Mouse (Mus musculus) heart, postnatal 4 days (tissue): ENCODE data around the gene Zfp280b. TPM values are rescaled to one million over a fixed set of nuclear protein-coding genes. Genes with fewer than 3 reads are reported as not detected.
"Not testable (repeated sequence)": the region's sequence is repeated elsewhere in the genome, so short reads cannot be mapped to it uniquely, and the experiment has no call there.

Experiments
- DNase-seq: peaks from one replicate; pipeline ENCODE4 v3.0.0; 2021
- microRNA-seq, 2 experiments: library from miRNA; unstranded; fragments of <30 nt; microRNA quantifications; one replicate each; pipeline ENCODE4 v1.2.0; 2021 to 2022
- total RNA-seq, 2 experiments: library from RNA; stranded (reverse); gene quantifications; 2 replicates each; pipeline ENCODE4 v1.2.3; 2021

The Zfp280b gene
- total RNA-seq, 2 experiments from 2014 or later, result 11.8 to 12.2 TPM

DNA sequence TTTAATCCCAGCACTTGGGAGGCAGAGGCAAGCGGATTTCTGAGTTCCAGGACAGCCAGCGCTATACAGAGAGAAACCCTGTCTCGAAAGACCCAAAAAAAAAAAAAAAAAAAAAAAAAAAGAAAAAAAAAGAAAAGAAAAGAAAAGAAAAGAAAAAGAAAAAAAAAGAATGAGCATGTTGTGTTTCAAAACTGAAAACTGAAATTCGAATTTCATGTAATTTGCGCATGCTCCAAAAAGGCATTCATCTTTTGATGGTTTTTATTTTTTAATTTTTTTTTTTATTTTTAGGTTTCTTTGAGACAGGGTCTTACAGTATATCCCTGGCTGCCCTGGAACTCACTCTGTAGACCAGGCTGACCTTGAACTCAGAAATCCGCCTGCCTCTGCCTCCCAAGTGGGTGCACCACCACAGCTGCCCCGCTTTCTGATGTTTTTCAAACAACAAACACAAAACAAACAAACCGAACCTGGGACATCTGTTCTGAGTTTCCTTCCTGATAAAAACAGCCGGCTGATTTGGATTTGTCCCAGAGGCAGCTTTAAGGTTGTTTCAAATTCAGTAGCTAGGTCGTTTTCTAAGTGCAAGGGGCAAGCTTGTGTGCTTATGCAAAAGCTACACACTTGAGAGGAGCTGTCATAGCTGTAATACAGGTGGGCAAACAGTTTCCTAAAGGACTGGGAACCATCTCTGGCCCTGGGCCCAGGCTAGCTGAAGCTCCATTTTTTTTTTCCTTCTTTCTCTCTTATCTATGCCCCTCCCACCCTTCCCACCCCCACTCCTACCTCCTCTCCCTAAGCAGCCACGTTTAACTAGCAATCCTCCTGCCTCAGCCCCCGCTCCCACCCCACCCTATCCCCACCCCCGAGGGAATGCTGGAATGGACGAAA lies 694 bp upstream of the Zfp280b start:
- DNase-seq, result no peak

DNA sequence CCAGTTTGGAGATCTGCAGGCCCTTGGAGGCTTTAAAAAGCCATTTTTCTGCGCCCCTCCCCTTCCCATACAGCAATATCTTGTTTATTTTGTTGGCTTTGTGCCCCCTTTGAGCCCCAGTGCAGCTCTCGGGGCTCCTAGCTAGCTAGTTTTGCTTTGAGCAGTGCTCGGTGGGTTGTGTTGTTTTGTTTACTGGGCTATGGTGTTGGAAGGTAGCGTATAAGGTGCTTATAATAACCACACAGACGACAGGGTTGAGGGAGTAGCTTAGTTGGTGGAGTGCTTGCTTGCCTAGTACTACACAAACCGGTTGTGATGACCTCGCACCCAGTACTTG lies 637 bp downstream of the Zfp280b start:
- no peak for DNase-seq

DNA sequence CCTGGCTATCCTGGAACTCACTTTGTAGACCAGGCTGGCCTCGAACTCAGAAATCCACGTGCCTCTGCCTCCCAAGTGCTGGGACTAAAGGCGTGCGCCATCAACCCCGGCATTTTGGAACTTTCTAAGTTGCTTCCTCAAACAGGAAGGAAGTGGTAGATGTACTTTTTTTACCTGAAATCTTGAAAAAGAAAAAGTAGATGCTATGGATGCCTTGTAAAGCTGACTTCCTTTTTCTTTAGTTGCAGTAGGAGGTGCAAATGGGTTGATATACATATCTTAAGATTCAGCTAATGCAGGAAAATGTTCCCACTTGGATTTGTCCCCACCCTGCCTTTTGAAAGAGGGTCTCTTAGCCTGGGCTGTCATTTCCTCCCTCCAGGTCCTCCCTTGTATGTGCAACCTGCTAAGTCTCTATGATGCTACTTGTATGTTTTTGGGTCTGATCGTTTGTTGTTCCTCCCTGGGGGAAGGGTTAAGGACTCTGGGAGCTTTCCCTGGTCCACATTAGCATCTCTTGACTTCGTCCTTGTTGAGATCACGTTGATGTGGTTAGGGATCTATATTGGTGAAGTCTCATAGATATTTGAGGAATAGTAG lies 1.7 kb downstream of the Zfp280b start:
- no peak for DNase-seq

DNA sequence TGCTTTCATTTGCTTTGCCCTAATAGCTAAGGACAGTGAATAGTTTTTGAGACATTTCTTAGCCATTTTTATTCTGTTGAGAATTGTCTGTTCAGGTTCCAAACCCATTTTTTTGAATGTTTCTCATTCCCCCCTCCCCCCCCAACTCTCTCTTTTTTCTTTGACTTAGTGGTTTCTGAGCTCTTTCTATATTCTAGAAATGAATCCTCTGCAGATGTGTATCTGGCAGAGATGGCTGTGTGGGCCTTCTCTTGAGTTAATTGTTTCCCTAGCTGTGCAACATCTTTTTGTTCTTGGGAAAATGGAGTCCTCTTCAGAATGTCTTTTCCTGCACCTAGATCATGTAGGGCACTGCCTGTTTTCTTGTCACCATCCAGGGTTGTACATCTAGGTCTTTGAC lies 2.8 kb downstream of the Zfp280b start:
- DNase-seq, result no peak

DNA sequence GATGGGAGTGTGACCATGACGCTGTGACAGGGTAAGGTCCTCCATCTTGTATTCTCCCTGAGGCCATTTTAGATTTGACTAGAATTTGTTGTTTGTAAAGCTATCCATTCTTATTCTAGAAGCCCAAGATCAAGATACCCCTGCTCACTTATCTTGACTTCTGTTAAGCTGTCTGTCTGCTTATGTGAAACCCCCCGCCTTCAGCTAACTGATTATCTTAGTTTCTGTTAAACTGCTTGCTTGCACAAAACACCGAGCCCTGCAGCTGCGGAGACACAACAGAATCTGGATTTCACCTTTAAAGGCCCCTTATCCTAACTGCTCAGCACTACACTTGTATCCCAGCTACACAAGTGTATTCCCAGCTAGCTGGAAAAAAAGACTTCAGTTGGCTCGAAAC lies 4.5 kb downstream of the Zfp280b start:
- DNase-seq, result no peak

DNA sequence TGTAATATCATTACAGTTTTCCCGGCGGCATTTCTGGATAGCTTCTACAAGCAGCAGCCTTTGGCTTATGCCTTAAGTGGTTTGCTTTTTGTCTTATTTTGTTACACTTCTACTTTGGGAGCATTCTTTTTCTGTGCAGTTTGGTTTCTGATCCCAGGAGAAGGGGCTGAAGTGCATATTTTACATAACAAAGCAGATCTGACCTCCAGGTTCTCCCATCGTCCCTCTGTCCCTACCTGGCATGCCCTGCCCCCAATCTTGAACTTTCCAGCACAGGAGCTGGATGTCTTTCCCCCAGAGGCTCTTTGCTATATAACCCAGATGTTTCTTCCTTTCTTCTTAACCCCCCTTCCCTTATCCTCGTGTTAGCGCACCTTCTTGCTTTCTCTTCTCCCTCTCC lies 12.9 kb downstream of the Zfp280b start:
- DNase-seq, result no peak

DNA sequence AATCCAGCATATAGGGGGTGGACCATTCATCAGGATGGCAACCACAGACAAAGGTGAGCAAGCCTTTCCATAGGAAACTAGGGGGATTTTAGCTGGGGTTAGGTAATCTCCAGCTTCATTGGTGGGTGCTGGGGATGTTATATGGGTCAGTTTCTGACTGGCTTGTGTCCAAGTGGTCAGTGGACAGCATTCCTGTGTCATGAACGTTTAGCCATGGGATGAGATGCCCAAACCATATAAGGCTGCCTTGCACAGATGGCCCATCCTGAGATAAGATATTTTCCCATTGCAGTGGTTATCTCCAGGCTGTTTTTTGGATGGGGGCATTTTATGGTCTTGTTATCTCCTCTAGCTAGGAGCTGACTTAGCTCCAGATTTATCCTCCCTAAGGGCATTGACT lies 14.3 kb downstream of the Zfp280b start:
- DNase-seq, result no peak

DNA sequence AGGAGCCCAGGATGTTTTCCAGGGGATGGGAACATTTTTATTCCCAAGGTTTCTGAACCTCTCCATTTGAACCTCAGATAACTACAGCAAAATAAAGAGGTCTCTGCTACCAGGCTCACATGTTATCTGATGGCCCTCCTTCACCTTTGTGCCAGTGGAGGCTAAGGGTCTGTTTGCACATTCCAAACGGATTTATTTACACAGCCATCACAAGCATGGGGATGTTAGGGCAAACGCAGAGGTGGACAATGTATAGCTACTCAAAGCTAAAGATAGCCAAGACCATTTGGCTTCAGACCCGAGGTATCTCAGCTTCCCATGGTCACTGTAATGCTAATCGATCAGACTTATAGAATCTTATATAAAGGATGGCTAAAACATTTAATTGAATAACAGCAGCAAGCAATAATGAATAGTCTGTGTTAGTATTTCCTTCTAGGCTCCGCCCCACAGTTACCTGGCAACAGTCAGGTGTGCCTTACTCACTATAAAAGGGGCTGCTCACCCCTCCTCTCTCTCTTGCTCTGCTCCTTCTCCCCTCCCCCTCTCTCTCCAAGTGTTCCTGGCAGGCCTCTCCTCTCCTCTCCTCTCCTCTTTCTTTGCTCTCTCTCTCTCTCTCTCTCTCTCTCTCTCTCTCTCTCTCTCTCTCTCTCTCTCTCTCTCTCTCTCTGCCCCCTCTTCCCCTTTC lies 14.9 kb downstream of the Zfp280b start:
- DNase-seq, result no peak

DNA sequence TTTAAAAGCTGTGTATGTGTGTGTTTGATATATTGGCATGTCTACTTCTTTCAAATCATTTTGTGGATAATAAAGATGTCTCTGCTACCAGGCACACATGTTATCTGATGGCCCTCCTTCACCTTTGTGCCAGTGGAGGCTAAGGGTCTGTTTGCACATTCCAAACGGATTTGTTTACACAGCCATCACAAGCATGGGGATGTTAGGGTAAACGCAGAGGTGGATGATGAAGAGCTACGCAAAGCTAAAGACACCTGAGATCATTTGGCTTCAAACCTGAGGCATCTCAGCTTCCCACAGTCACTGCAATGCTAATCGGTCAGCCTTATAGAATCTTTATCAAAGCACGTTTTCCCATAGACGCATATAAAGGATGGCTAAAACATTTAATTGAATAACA lies 16.5 kb downstream of the Zfp280b start:
- no peak for DNase-seq

DNA sequence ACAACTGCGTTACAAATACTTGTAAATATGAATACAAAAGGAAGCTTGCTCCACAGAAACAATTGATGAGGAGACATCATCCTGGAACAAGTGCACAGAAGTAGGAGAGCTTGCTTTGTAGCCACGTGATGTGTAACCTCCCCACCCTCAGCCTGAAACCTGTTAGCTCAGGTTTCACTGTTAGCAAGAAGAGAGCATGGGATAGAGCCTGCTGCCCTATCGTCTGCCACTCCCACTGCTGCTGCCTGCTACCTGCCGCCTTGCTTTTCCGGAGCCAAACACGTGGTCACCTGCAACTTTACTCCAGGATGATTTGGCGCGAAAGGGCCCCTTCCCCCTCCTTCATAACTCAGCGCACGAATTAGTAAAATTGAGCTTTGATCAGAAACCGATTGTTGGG lies 19.4 kb downstream of the Zfp280b start:
- DNase-seq, result no peak

DNA sequence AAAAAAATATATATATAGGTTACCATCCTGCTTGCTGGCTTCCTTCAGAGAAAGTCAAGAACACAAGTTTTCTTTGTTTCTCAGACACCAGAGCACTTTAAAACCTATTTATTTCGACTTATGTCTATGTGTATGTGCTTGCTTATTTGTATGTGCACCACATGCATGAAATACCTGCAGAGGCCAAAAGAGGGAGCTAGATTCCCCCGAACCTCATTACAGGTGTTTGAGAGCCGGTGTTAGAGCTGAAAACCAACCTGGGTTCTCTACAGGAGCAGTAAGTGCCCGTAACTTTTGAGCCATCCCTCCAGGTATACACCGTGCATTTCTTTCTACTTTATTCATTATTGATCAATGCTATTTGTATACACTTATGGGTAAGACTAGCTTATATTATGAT lies 30.0 kb downstream of the Zfp280b start:
- no peak for DNase-seq

DNA sequence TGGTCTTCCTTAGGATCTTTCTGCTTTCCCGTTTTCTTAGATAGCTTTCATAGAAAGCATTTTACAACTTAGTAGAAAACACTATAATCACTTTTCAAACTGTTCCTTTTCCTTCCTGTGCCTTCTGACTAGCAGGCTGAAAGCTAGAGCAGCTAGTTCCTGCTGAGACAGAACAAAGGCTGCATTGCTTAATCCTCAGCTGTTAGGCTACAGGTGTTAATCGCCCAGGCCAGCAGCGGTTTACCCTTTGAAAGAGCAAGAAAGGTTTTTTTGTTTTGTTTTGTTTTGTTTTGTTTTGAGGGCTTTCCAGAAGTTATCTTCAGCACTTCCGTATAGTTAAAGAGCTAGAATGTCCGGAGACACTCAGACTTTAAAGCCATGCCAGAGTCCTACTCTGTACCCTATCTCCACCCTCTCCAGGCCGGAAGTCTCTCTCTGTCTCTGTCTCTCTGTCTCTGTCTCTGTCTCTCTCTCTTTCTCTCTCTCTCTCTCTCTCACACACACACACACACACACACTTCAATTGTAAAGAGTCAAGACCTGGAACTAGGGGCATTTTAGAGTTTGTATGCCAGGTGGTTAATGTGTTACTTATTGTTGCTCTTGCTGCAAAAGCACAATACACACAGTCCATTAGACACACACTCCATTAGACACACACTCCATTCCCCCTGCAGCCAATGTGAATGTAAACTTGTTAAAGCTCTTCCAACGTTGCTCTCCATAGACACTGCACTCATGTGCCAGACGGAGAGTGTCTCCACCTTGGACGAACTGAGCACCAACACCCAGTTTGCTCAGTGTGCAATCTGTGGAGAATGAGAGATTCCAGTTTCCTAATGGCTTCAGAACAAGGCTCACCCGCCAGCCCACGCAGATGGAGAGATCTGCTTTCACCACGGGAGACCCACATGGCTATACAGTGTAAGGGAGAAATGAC lies 35.5 kb downstream of the Zfp280b start:
- no peak for DNase-seq

DNA sequence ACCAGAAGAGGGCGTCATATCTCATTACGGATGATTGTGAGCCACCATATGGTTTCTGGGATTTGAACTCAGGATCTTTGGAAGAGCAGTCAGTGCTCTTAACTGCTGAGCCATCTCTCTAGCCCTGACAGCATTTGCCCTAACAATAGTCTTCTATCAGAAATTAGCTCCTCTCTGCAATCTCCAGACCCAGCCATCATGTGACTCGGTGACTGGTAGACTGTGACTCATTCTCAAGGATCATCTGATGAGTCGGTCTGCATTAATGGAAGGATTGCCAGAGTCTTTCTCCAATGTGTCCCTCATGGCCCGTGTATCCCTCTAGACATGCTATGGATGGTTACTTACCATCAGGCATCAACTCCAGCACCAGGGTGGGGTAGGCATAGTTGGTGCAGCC lies 39.6 kb downstream of the Zfp280b start:
- not testable (repeated sequence) for DNase-seq

DNA sequence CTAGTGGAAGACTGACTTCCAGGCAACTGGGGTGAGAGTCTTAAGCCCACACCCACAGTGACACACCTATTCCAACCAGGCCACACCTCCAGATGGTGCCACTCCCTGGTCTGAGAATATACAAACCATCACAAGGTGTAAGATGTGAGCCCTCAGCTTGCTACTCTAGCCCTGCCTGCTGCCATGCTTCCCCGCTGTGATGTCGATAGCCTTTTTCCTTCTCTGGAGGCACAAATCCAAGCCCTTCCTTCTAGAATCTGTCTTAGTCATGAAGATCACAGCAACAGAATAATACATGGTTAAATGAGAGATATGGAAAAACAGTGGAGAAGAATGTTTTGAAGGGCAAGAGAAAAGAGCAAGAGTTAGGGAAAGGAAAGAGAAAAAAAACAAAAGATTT lies 44.6 kb downstream of the Zfp280b start:
- DNase-seq, result not testable (repeated sequence)

Small RNAs within 50 kb of the gene (microRNA-seq; reads per million reads assigned to microRNA genes)
- 0 reads per million in 2 experiments for gene Mir6409

Other genes with a start within 250 kb of the Zfp280b start
- gene Gstt1, start 234.1 kb upstream of the Zfp280b start, total RNA-seq, result 1 to 10 TPM; 3.5 to 4.4 TPM
- gene Gstt4, start 210.1 kb upstream of the Zfp280b start, total RNA-seq, result not detected
- gene Gstt2, start 195.2 kb upstream of the Zfp280b start, total RNA-seq, result 1 to 10 TPM; 8.7 to 9.6 TPM
- 100 to 1,000 TPM; 422 to 490 TPM for gene Mif, start 172.4 kb upstream of the Zfp280b start, total RNA-seq
- gene Derl3, start 139.2 kb upstream of the Zfp280b start, total RNA-seq, result under 1 TPM in 1 of 2 experiments, not detected in 1; 0.21 TPM
- 10 to 100 TPM; 54.2 to 56.5 TPM for gene Smarcb1, start 111.0 kb upstream of the Zfp280b start, total RNA-seq
- gene Chchd10, start 99.5 kb upstream of the Zfp280b start, total RNA-seq, result 100 to 1,000 TPM; 882 to 898 TPM
- gene Mmp11, start 96.2 kb upstream of the Zfp280b start, total RNA-seq, result 10 to 100 TPM in 1 of 2 experiments, 1 to 10 TPM in 1; 10.0 to 12.7 TPM
- not detected for gene Gm867, start 92.0 kb upstream of the Zfp280b start, total RNA-seq
- gene Vpreb3, start 89.6 kb upstream of the Zfp280b start, total RNA-seq, result not detected
- not detected for gene Gm5134, start 78.1 kb upstream of the Zfp280b start, total RNA-seq
- not detected for gene Slc5a4b, start 78.3 kb downstream of the Zfp280b start, total RNA-seq
- not detected for gene Slc5a4a, start 114.8 kb downstream of the Zfp280b start, total RNA-seq
- 10 to 100 TPM; 23.8 to 26.5 TPM for gene Prmt2, start 205.2 kb downstream of the Zfp280b start, total RNA-seq
- gene S100b, start 221.2 kb downstream of the Zfp280b start, total RNA-seq, result 1 to 10 TPM; 1.2 to 1.9 TPM